Mouse (Mus musculus) retina, postnatal 1 day (tissue): ENCODE measurements around the gene Wasf2.

Experiments
- DNase-seq: peaks from one replicate; pipeline ENCODE4 v3.0.0-alpha.2; 2012

Gene Wasf2

DNA sequence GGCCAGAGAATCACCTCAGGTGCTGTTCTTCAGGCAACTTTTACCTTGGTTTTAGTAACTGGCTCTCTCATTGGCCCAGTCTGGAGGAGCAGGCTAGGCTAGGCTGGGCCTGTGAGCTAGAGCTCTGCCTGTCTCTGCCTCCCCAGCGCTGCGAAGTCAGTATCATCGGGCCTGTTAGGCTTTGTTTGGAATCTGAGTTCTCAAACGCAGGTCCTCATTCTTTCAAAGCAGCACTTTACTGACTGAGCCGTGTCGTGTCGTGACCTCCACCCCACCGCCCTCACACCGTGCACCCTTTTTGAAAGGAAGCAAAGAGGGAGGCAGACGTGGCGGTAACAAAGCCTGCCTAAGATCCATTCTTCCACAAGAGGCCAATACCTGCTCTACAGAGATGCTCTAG, 914 bp upstream of the Wasf2 start:
- no peak for DNase-seq

DNA sequence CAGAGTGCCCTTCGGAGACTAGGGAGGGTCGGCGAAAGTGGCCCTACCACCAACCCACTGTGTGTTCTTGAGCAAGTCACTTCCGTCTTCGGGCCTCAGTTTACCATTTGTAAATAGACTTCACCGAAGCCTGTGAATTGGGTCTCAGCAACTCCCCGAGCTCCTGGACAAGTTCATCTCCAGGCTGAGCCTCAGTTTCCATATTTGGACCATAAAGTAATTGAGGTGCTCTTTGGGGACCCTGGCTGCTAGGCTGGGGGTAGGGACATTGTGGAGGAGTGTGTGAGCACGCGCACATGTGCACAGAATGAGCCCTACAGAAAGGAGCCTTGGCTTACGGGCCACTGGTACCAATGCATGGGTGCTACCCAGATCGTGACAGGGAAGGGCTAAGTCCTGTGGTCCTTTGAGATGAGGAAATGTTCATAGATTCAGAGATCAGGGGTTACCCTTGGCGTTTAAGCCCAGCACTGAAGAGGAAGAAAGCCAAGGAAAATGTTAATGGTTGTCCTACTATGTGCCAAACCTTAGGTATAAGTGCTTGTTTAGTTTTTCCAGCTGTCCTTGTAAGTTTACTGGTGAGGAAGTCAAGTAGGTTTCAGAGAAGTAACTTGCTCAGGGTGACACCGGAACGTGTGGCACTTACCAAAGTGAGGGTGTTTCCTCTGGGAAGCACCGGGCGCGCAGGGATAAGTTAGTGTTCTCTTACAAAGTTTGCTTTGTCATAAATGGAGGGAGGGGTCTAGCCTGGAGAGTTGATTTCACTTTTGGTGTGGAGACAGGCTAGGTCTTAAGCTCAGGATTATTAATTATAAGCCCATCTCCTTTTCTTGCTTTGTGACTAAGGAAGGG, 811 bp downstream of the Wasf2 start:
- DNase-seq, result no peak

DNA sequence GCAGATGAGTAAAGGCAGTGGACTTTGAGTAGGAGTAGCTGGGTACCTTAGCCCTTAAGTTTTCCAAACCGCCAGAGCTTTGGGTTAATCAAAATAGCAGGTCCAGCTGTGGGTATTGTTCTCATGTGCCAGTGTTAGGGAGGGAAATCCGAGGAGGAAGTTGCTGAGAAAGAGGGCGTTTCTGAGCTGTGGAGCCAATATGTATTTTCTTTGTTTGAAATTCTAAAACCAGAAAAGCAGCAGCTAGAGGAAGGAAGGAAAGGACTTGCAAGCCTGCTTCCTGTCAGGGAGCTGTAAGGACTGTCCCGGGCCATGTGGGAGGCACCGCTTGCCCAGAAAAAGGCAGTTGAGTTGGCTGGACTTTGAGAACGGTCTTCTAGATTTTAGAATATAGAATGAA, 1.7 kb downstream of the Wasf2 start:
- DNase-seq, result no peak

DNA sequence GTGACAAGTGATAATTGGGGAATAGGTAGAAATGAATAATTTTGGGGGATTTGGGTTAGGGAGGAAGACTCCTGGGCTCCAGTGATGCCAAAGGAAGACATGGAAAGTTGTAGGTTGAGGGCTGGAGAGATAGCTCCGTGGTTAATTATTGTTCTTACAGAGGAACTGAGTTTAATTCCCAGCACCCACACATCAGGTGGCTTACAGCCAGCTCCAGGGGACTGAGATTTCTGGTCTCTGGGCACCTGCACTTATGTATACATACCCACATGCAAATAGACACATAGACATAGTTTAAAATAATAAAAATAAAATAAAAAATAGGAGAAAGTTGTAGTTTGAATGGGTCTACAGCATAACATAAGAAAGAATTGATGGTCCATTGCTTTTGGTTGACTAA, 6.6 kb downstream of the Wasf2 start:
- DNase-seq, result no peak

DNA sequence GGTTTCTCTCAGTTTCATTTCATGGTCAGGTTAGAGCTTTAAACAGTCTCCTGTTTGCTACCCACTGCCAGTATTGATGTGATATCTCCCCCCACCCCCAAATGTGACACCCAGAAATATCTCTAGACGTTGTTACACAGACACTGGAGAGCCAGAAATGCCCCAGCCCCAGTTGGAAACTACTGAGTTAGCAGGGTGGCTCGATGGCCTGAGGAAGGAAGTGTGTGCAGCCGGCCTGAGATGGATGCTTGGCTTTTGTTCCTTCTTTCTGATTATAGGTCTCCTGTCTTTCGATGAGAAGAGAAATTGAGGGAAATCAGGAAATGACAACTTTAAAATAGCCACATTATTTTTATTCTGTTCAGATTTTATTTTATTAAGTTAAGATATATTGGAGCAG, 8.7 kb downstream of the Wasf2 start:
- no peak for DNase-seq

DNA sequence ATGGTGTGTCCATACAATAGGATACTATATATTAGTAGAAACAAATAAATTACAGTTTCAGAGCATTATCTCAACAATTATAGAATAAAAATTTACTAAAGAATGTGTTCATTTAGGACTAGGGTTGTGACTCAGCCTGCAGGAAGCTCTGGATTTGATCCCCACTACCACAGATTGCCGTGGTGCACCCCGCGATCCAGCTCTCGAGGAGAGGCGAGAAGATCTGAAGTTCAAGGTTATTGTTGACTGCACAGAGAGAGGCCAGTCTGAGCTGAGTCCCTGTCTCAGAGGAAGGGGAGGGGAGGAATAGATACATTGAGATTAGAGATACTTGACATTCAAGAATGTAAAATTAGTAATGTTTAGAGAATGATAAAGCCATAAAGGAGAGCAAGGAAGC, 24.7 kb downstream of the Wasf2 start:
- DNase-seq, result no peak

DNA sequence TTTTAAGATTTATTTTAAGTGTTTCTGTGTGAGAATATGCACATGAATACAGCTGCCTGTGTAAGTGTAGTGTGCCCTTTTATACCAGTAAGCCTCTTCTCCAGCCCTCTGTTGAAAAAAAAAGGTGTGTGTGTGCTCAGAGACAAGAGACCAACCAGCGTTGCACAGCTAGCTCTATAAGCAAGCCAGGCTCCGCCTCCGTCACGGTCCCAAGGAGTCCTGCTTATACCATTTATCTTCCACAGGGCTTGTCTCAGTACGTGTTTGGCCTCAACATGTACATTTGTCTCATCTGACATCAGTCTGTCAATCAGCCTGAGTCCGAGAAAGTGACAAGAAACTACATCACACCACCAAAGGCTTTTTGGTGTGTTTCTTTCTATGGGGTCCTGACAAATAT, 25.4 kb downstream of the Wasf2 start:
- no peak for DNase-seq

DNA sequence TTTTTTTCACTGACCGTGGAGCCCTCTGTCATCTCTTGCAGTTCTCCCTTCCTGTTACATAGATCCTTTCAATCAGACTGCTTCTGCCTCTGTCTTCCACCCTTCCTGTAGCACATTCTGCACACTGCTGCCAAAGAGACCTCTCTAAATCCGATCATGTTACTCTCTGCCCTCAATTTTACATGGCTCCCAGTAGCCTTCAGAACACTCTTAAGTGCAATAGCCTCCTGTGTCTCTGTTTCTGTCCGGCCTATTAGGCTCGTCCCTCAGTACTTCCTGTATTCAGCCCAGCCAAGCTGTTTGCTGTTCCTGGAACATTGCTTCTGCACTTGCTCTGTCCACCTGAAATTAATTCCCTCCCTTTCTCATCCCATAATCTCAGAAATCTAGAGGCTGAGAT, 26.1 kb downstream of the Wasf2 start:
- no peak for DNase-seq

DNA sequence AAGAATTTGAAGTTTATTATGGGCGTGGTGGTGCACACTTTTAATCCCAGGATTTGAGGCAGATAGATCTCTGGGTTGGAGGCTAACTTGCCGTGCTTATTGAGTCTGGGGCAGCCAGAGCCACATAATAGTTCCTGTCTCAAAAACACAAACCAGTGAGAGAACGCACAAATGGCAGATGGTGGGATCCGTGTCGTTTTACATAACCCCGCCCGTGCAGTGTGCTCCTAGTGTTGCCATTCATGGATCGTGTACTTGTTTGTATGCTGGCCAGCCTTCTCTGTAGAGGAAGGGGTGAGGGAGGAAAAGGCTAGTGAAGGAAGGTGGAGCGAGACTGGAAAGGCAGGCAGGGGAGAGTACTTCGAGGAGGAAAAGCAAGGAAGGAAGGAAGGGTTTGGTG, 26.5 kb downstream of the Wasf2 start:
- no peak for DNase-seq

DNA sequence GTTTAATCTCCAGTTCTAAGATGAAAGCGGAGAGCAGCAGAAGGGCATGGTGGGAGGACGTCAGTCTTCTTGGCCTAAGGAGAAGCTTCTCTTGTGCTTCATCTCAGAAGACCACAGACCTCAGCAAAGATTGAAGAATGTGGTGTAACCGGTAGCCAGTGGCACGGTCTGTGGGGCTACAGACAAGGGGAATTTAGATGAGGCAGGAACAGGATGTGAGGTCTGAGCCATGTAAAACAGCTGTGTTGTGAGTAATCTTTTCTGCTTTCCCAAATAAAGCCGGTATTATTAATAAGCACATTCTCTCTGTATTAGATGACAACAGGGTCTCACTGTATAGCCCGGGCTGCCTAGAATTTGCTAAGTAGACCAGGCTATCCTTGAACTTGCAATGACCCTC, 28.8 kb downstream of the Wasf2 start:
- no peak for DNase-seq

DNA sequence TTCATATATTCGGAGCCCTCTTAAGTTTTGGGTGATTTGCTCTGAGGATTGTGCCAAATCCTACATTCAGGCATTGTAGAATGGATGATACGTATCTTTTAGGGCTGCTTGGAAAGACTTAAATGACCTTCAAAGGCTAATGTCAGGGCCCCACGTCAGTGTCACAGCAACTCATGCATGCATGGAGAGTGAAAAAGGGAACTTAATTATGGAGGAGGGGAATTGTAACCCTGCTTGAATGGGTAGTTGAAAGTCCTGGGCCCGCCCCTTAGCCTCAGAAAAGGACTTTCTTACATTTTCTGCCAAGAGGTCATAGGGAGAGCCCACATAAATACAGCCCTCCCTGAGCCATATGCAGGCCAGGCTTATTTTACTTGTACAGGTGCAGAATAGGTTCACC, 29.3 kb downstream of the Wasf2 start:
- DNase-seq, result no peak

DNA sequence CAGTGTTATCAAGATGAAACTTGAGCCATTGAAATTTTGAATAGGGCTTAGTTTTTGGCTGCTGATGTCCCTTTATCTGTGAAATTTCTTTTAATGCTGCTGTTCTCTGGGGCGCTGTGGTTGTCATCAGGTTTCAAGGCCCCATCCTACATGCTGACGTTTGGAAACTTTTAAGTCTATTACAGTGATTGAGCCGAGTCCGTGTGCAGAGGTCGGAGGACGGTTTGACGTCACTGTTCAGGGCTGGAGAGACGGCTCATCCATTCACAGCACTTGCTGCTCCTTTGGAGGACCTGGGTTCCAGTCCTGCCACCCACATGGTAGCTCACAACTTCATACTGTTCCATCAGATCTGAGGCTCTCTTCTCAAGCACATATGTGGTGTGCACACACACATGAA, 29.9 kb downstream of the Wasf2 start:
- DNase-seq, result no peak

DNA sequence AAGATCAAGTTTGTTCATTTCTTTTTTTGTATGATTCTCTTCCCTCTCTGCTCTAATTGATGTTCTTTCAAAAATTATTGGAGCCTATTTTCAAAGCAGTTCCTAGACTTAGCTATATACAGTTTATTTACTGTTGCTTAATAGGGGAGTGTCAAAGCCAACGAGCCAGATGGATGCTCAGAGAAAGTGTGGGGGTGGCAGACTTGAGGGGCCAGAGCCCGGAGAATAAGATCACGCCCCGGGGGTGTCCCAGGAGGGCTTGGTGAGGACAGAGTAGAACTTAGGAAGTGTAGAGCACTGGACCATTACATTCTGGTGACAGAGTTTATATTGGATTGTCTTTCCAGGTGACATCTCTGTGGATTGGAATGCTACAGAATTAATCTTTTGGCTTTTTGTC, 30.5 kb downstream of the Wasf2 start:
- DNase-seq, result no peak

DNA sequence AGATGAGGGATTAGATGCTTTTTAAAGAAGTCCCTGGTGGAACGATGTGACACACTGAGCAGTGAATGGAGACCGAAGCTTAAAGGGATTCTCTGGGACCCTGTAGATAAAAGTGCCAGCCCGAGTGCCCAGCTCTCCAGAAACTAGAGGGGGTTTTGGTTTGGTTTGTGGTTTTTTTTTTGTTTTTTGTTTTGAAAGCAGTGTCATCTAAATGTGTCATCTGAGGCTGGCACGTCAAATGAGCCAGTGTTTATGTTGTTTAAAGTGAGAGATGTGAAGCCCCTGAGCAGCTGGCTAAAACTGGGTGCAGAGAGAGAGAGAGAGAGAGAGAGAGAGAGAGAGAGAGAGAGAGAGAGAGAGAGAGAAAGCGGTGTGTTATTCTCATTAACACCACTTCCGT, 31.9 kb downstream of the Wasf2 start:
- no peak for DNase-seq

DNA sequence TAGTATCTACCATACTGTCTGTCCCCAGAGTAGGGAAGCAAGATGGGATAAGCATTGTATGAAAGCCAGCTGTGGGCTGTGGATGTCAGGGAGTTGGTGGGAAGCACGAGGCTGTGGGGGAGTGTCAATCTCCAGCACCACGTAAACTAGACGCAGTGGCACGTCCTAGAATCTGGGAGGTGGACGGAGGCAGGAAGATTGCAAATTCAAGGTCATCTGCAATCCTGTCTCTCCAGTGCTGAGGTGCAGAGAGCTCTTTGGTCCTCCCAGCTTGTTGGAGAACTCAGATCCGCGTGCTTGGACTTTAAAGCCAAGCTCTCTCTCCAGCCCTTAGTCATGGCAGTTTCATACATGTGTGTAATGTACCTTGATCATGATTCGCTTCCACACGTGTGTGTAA, 36.5 kb downstream of the Wasf2 start:
- no peak for DNase-seq

DNA sequence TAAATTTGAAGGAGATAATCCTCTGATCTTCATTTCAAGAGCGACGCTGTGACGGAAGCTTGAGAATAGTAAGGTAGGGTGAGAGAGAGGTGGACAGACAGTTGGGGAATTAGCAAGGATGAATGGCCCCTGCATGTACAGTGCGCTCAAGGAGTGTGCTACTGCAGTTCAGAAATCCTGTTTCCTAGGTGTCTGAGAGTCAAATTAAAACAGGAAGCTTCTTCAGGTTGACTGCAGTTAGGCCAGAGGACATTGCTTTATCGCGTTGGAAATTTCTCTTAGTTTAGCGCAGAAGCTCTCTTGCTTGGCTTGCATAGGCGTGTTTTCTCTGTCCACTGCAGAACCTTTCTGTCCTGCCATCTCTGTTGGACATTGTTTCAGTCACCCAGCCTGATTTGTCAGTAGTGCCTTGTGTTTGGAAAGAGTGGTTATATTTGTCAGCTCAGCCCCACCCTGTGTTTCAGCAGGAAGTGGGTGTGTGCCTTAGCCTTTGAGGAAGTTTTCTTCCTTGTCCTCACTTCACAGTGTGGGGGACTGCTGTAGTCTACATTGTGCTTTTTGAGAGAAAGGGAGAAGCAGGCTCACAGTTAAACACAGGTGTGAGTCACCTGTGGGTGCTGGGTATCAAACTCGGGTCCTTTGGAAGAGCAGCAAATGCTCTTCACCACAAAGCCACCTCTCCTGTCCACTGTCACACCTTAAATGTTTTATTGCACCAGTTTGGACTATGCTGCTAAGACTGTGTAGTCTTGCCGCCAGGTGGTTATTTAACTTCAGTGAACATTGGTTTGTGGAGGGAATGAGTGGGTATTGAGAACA, 39.1 kb downstream of the Wasf2 start:
- DNase-seq, result no peak

DNA sequence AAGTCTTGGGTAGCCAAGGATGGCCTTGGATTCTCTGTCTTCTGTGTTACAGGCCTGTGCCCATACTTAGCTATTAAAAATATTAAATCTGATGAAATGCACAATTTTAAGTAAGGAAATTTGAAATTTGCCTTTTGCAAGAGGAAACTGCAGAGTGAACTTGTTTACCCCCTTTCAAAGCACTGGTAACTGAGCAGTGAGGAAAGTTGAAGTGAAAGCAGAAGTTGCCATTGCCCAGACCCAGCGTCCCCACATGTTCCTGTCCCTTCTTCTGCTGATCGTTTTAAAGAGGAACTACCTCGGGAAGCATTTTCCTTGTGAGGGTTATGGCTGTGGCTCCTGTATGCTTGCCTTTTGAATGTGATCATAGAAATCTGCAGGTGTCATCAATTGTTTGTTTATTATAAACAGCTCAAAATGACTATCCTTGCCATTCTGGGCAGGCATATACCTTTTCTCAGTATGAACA, 39.8 kb downstream of the Wasf2 start:
- DNase-seq, result no peak

DNA sequence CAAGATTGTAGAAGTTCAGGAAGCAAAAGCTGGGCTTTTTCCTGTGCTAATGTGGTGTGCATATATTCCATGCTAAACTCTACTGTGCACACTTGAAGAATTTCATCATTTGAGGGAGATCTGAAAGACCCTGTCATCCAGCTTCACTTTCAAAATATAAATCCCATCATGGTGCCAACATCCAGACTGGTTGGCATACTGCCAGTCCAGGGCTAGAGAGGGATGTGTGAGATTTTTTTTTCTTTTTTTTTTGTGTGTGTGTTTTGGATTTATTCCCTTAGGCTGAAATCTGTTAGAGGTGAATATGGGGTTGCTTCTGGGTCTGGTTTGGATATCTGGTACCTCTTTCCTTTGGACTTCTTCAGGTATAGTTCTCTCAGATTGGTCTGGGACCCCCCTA, 40.3 kb downstream of the Wasf2 start:
- no peak for DNase-seq

DNA sequence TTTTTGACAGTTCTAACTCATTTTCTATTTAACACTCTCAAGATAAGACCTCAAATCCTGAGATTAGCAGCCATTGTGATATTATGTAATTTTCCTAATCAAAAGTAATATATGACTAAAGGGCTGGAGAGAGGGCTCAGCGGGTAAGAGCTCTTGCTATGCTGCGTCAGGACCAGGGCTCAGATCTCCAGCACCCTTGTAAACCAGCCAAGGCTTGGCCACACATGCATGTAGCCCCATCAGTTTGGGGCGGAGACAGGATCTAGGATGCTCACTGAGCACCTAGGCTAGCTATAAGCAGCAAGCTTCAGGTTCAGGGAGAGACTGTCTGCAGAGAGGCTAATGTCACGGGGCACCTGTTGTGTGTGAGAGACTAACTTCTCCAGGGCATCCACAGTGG, 42.1 kb downstream of the Wasf2 start:
- no peak for DNase-seq

DNA sequence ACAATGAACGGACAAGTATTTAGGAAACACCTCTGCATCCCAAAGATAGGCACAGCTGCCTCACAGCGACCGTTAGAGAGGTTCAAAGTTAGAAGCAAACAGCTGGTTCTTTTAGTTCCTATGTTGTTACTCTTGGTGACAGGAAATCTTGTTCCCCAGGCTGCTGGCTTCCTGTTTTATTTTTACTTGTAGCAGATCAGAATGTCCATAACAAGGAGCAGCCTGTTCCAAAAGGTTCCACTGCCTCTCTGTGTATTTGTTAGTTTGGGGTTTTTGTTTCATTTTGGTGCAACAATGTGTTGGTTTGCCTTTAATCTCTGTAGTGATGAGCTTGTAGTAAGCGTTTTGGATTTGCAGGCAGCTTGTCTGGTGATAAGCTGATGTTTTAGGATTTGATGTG, 44.1 kb downstream of the Wasf2 start:
- no peak for DNase-seq

DNA sequence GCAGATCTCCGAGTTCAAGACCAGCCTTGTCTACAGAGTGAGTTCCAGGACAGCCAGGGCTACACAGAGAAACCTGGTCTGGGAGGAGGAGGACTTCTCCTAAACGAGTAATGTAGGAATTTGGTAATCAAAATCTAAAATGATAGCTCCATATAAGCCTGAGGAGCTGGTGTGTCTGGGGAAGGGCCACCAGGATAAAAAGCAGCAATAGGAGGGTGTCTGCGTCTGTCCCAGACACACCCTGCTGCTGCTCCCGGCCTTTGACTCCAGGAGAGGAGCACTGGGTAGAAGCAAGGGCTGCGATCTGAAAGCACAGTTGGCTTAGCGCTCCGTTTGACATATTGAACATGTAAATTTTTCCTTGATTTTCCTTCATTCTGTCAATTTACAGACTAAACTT, 45.0 kb downstream of the Wasf2 start:
- DNase-seq, result no peak

DNA sequence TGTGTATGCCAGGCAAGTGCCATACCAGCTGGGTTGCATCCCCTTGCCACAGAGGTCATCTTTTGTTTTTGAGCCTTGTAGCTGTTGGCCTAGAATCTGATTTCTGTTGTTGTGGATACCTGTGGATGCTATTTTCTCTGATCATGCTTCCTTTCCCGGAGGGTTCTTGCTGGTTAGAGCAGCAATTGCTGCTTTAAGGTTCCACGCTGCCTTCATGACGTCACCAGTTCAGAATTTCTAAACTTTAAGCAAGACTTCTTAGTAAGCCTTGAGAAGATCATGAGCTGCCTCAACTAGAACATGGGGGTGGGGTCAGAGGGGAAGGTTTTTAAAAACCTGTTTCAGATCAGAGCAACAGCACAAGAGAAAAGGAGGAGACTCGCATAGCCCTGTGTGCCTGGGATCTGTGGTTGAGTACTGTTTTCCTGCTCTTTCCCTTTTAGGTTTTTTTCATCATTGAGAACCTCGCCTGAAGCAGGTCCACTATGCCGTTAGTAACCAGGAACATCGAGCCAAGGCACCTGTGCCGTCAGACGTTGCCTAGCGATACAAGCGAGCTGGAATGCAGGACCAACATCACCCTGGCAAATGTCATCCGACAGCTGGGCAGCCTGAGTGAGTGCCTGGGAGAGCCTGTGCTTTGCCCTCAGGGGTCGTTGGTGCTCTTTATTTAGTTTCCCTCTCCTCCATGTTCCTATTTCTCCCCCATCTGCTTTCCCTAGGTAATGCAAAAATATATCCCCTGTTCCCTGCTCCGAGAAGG, 45.9 kb downstream of the Wasf2 start:
- DNase-seq, result peak; percentile 71

DNA sequence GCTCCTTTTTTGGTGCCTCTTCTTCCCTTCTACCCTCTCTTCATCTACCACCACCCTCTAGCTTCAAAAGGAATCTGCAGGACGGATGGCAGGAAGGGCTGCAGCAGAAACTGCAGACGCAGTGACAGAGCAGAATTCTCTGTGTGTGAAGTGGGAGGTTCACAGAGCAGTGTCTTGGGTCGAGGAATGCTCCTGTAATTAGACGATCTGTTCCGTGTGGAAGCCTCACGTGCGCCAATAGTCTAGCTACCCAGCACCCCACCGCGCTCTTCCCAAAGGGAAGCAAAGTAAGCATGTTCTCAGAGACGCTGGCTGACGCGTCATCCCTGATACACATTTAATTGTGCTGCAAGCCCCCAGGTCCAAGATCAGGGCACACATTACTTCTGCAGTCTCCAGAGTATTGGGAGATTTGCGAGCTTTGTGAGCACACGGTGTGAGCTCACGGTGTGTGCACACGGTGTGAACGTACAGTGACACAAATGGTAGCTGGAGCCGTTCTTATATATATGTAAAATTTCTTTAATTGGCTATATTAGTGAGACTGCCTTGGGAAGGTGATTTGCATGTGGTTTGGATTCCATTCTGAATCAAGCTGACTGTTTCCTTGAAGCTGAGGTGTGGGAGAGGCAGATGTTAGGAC, 46.6 kb downstream of the Wasf2 start:
- no peak for DNase-seq
